ENCODE assay signal across 19 mouse cellular contexts in the genomic region with DNA sequence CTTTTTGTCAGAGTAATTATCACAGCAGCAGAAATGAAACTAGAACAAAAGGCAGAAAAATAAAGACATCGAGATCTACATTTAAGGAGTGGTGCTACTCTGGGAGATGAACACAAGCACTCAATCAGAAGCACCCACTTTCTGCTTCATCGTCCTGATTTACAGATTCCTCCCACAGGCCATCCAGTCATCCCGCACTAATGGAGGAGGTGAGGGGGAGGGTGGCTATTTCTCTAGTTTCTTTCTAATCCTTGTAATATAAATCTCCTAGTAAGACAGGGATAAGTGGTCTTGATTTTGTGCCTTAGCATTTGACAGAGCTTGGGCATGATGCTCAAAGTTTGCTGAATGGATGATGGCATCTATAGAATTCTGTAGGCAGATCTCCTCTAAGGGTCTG. TPM values are rescaled to one million over a fixed set of nuclear protein-coding genes. Genes with fewer than 3 reads are reported as not detected.
"Had no signal": no experiment of that assay in that cellular context is flagged by ENCODE, and none has a peak within 500 bp of the region (broad histone marks: within the 10 kb centered on the region; RNA-seq: fewer than 3 reads in every experiment).

No protein-coding gene starts in this region.

- H3K27me3 ChIP-seq: limb, embryonic 12.5 days; limb, embryonic 15.5 days; midbrain, embryonic 12.5 days; midbrain, embryonic 15.5 days; neural tube, embryonic 12.5 days; neural tube, embryonic 15.5 days had no signal

- DNase-seq: kidney, adult 18-20 months; kidney, adult 9 months; kidney, postnatal 14 days; liver, postnatal 0 days; lung, embryonic 14.5 days; thymus, postnatal 25 days had no signal

- ATAC-seq: intestine, embryonic 16.5 days; liver, postnatal 0 days; lung, postnatal 0 days; midbrain, embryonic 15.5 days had no signal

- H3K4me1 ChIP-seq: limb, embryonic 12.5 days; limb, embryonic 15.5 days; midbrain, embryonic 12.5 days; midbrain, embryonic 15.5 days; neural tube, embryonic 12.5 days; neural tube, embryonic 15.5 days had no signal

- H3K36me3 ChIP-seq: limb, embryonic 12.5 days; limb, embryonic 15.5 days; midbrain, embryonic 12.5 days; midbrain, embryonic 15.5 days; neural tube, embryonic 12.5 days; neural tube, embryonic 15.5 days had no signal

- H3K9me3 ChIP-seq: limb, embryonic 12.5 days; limb, embryonic 15.5 days; midbrain, embryonic 12.5 days; midbrain, embryonic 15.5 days; neural tube, embryonic 12.5 days; neural tube, embryonic 15.5 days had no signal

- H3K9ac ChIP-seq: limb, embryonic 12.5 days; limb, embryonic 15.5 days; liver, embryonic 14.5 days; liver, postnatal 0 days; lung, embryonic 14.5 days; midbrain, embryonic 12.5 days; midbrain, embryonic 15.5 days; neural tube, embryonic 12.5 days; neural tube, embryonic 15.5 days had no signal

- H3K4me3 ChIP-seq: left cerebral cortex, adult 2 months; limb, embryonic 12.5 days; limb, embryonic 15.5 days; midbrain, embryonic 12.5 days; midbrain, embryonic 15.5 days; neural tube, embryonic 12.5 days; neural tube, embryonic 15.5 days had no signal

- H3K4me2 ChIP-seq: limb, embryonic 12.5 days; limb, embryonic 15.5 days; liver, embryonic 11.5 days; lung, embryonic 14.5 days; midbrain, embryonic 12.5 days; midbrain, embryonic 15.5 days; neural tube, embryonic 12.5 days; neural tube, embryonic 15.5 days had no signal

- H3K27ac ChIP-seq: left cerebral cortex, adult 2 months; limb, embryonic 12.5 days; limb, embryonic 15.5 days; liver, embryonic 14.5 days; macrophage; midbrain, embryonic 12.5 days; midbrain, embryonic 15.5 days; neural tube, embryonic 12.5 days; neural tube, embryonic 15.5 days; stomach, postnatal 0 days had no signal

RNA-seq across cellular contexts. Expression of gene Adamts18, which starts 57.5 kb away (rescaled TPM):
- polyA plus RNA-seq: liver, postnatal 0 days; macrophage had no signal
